Mouse (Mus musculus) midbrain, embryonic 11.5 days (tissue): ENCODE measurements at regions not wholly inside any gene's neighbourhood (a gene's known extent, or its start where the extent isn't known, plus 50 kb on each side); places are given as distances from the start of the nearest gene placed in this dataset. TPM values are rescaled to one million over a fixed set of nuclear protein-coding genes. Genes with fewer than 3 reads are reported as not detected.
A peak's percentile ranks its signal among the peaks of the same experiment; 100 is the strongest.

ENCODE experiments used
- ATAC-seq: fragments of 200-750 bp; cut with Nextera tagmentation; 2 replicates; pipeline ENCODE4 v1.8.0; 2017; ENCODE audit warnings: moderate TSS enrichment, moderate library complexity; ENCODE audit not compliant: low FRiP score
- DNase-seq: peaks from one replicate; pipeline ENCODE4 v3.0.0; 2015; ENCODE audit warnings: low spot score; ENCODE audit errors: missing footprints
- H3K27ac ChIP-seq: fragments of 300-500 bp; sonication (generic); 2 replicates; pipeline ENCODE4 v1.5.1; 2014; ENCODE audit warnings: low read depth, low read length
- H3K27me3 ChIP-seq: fragments of 300-500 bp; sonication (generic); 2 replicates; pipeline ENCODE4 v1.6.1; 2014; ENCODE audit warnings: mild to moderate bottlenecking, low read length, moderate library complexity, mixed read lengths; ENCODE audit not compliant: control insufficient read depth, insufficient read depth
- H3K36me3 ChIP-seq: fragments of 300-500 bp; sonication (generic); 2 replicates; pipeline ENCODE4 v1.6.1; 2014; ENCODE audit warnings: mild to moderate bottlenecking, low read length, moderate library complexity, mixed read lengths; ENCODE audit not compliant: control insufficient read depth, insufficient read depth
- H3K4me1 ChIP-seq: fragments of 300-500 bp; sonication (generic); 2 replicates; pipeline ENCODE4 v1.6.1; 2014; ENCODE audit warnings: low read length; ENCODE audit not compliant: control insufficient read depth, insufficient read depth
- H3K4me2 ChIP-seq: fragments of 300-500 bp; sonication (generic); 2 replicates; pipeline ENCODE4 v1.6.1; 2014; ENCODE audit warnings: mild to moderate bottlenecking, moderate library complexity
- H3K4me3 ChIP-seq: fragments of 300-500 bp; sonication (generic); 2 replicates; pipeline ENCODE4 v1.5.1; 2014; ENCODE audit warnings: low read depth, low read length
- H3K9ac ChIP-seq: fragments of 300-500 bp; sonication (generic); 2 replicates; pipeline ENCODE4 v1.6.1; 2014; ENCODE audit warnings: low read length
- H3K9me3 ChIP-seq: fragments of 300-500 bp; sonication (generic); 2 replicates; pipeline ENCODE4 v1.6.1; 2016; ENCODE audit warnings: low read length; ENCODE audit not compliant: control insufficient read depth
- WGBS: fragments of 180-500 bp; shearing (Covaris S2); extraction: QIAGEN DNeasy Blood & Tissue Kit; methylation state at CpG from one replicate; pipeline ENCODE4 v1.1.7; 2014; 5-methylcytosine and 5-hydroxymethylcytosine counted together
- microRNA counts: library from miRNA; unstranded; fragments of <30 nt; microRNA quantifications from one replicate; lab custom pipeline; 2015
- microRNA-seq: library from miRNA; unstranded; fragments of <30 nt; microRNA quantifications from one replicate; pipeline ENCODE4, GENCODE M21; 2017

GRCm38 (mm10) chr2:139422678-139423077 lies 71.0 kb upstream of the Sptlc3 start:
- H3K36me3 ChIP-seq, result no peaks in the 10 kb centered on the region
- no peaks in the 10 kb centered on the region for H3K9me3 ChIP-seq
- no peaks in the 10 kb centered on the region for H3K4me1 ChIP-seq
- no peak overlapping the region for H3K4me3 ChIP-seq
- peak; percentile 71 for DNase-seq
- H3K27me3 ChIP-seq, result no peaks in the 10 kb centered on the region
- H3K27ac ChIP-seq, result no peak overlapping the region
- ATAC-seq, result no peak
- H3K9ac ChIP-seq, result no peak overlapping the region
- 83% methylated on average over 3 of the region's 3 CpGs for WGBS
- H3K4me2 ChIP-seq, result no peak overlapping the region

- no peaks in the 10 kb centered on the region for H3K4me1 ChIP-seq
- 80% methylated on average over 2 of the region's 2 CpGs for WGBS
- no peak overlapping the region for H3K4me3 ChIP-seq
- no peak overlapping the region for H3K9ac ChIP-seq
- H3K27me3 ChIP-seq, result no peaks in the 10 kb centered on the region
- no peak overlapping the region for H3K27ac ChIP-seq
- H3K9me3 ChIP-seq, result no peaks in the 10 kb centered on the region
- ATAC-seq, result no peak
- no peaks in the 10 kb centered on the region for H3K36me3 ChIP-seq
- H3K4me2 ChIP-seq, result no peak overlapping the region
- peak; percentile 69 for DNase-seq
Measured at GRCm38 (mm10) chr2:139423413-139423812, 70.3 kb upstream of the Sptlc3 start.

MicroRNAs in the stretch of these regions (microRNA counts, 519-probe panel; counts per million panel counts)
- not detected for microRNA mmu-miR-1952 (lab: Ali Mortazavi, UCI)

Small RNAs in the stretch of these regions (microRNA-seq; reads per million reads assigned to microRNA genes)
- gene Mir1952, result not detected
